Mouse (Mus musculus) embryonic facial prominence, embryonic 10.5 days (tissue): ENCODE results near the gene Vps11. TPM values are rescaled to one million over a fixed set of nuclear protein-coding genes. Genes with fewer than 3 reads are reported as not detected.
"Not testable (repeated sequence)": the region's sequence is repeated elsewhere in the genome, so short reads cannot be mapped to it uniquely, and the experiment has no call there.

Experiments
- DNase-seq: peaks from one replicate; pipeline ENCODE4 v3.0.0-alpha.2; 2017; ENCODE audit warnings: low spot score
- H3K27ac ChIP-seq: fragments of 300-500 bp; sonication (generic); replicated peaks from 2 replicates; pipeline ENCODE4 v1.5.1; 2016; ENCODE audit warnings: mild to moderate bottlenecking
- H3K27me3 ChIP-seq: fragments of 300-500 bp; sonication (generic); replicated peaks from 2 replicates; pipeline ENCODE4 v1.6.1; 2016; ENCODE audit warnings: low read depth, mild to moderate bottlenecking; ENCODE audit not compliant: poor library complexity, severe bottlenecking
- H3K36me3 ChIP-seq: fragments of 300-500 bp; sonication (generic); replicated peaks from 2 replicates; pipeline ENCODE4 v1.6.1; 2016; ENCODE audit warnings: mild to moderate bottlenecking, moderate library complexity
- H3K4me1 ChIP-seq: fragments of 300-500 bp; sonication (generic); 2 replicates; pipeline ENCODE4 v1.6.1; 2016
- H3K4me3 ChIP-seq: fragments of 300-500 bp; sonication (generic); 2 replicates; pipeline ENCODE4 v1.5.1; 2016; ENCODE audit warnings: mild to moderate bottlenecking, moderate library complexity
- H3K9me3 ChIP-seq: fragments of 300-500 bp; sonication (generic); 2 replicates; pipeline ENCODE4 v1.6.1; 2016; ENCODE audit warnings: mild to moderate bottlenecking
- WGBS: fragments of 180-500 bp; shearing (Covaris S2); methylation state at CpG from one replicate; pipeline ENCODE4 v1.1.7; 2016; 5-methylcytosine and 5-hydroxymethylcytosine counted together
- polyA plus RNA-seq: library from polyadenylated mRNA; unstranded; fragments of >200 nt; fragmentation: Nextera tagmentation; extraction: Ambion mirVana; gene quantifications from 2 replicates; pipeline ENCODE4 v1.2.1, GENCODE M21; 2016

Vps11 gene
- polyA plus RNA-seq, 1 experiment from 2014 or later = 30.9 TPM

GRCm38 (mm10) chr9:44361931-44362330, 461 bp upstream of the Vps11 start:
- not testable (repeated sequence) for DNase-seq
- H3K27ac ChIP-seq = peak overlapping the region; percentile 84
- WGBS = 46% methylated on average over 4 of the region's 4 CpGs

GRCm38 (mm10) chr9:44357207-44357606, 4.3 kb downstream of the Vps11 start:
- Histone ChIP-seq H3K4me1 (peaks cover 11% of the 10 kb centered on the region), H3K27ac (no peak overlapping the region), H3K27me3 (no peaks in the 10 kb centered on the region), H3K9me3 (no peaks in the 10 kb centered on the region), H3K36me3 (peaks cover 76% of the 10 kb centered on the region), H3K4me3 (no peak overlapping the region)
- DNase-seq = no peak
- 80% methylated on average over 4 of the region's 4 CpGs for WGBS

More at GRCm38 (mm10) chr9:44361931-44362330, 461 bp upstream of the Vps11 start:
- Histone ChIP-seq H3K4me1 (peaks cover 11% of the 10 kb centered on the region), H3K36me3 (peaks cover 28% of the 10 kb centered on the region), H3K4me3 (peak overlapping the region; percentile 77)
- H3K9me3 ChIP-seq, H3K27me3 ChIP-seq: not testable (repeated sequence)

GRCm38 (mm10) chr9:44353142-44353541, 8.3 kb downstream of the Vps11 start:
- WGBS = 96% methylated on average over 6 of the region's 6 CpGs
- H3K36me3 ChIP-seq = peaks cover 100% of the 10 kb centered on the region
- no peak for DNase-seq

GRCm38 (mm10) chr9:44352337-44352736, 9.1 kb downstream of the Vps11 start:
- no peak for DNase-seq
- peaks cover 100% of the 10 kb centered on the region for H3K36me3 ChIP-seq
- H3K4me3 ChIP-seq = no peak overlapping the region
- no peak overlapping the region for H3K27ac ChIP-seq
- H3K27me3 ChIP-seq = no peaks in the 10 kb centered on the region
- no peaks in the 10 kb centered on the region for H3K4me1 ChIP-seq
- no peaks in the 10 kb centered on the region for H3K9me3 ChIP-seq
- 93% methylated on average over 10 of the region's 10 CpGs for WGBS

More at GRCm38 (mm10) chr9:44353142-44353541, 8.3 kb downstream of the Vps11 start:
- H3K27me3 ChIP-seq = no peaks in the 10 kb centered on the region
- no peaks in the 10 kb centered on the region for H3K4me1 ChIP-seq
- H3K27ac ChIP-seq = no peak overlapping the region
- H3K9me3 ChIP-seq = no peaks in the 10 kb centered on the region
- no peak overlapping the region for H3K4me3 ChIP-seq

GRCm38 (mm10) chr9:44351396-44351795, 10.1 kb downstream of the Vps11 start:
- 96% methylated on average over 4 of the region's 4 CpGs for WGBS
- peaks cover 100% of the 10 kb centered on the region for H3K36me3 ChIP-seq
- H3K4me1 ChIP-seq = no peaks in the 10 kb centered on the region
- DNase-seq = no peak
- H3K27ac ChIP-seq = no peak overlapping the region
- no peaks in the 10 kb centered on the region for H3K9me3 ChIP-seq
- H3K27me3 ChIP-seq = no peaks in the 10 kb centered on the region
- H3K4me3 ChIP-seq = no peak overlapping the region

GRCm38 (mm10) chr9:44348546-44348945, 12.9 kb downstream of the Vps11 start:
- no peaks in the 10 kb centered on the region for H3K27me3 ChIP-seq
- 96% methylated on average over 4 of the region's 4 CpGs for WGBS
- peaks cover 82% of the 10 kb centered on the region for H3K36me3 ChIP-seq
- DNase-seq = no peak
- H3K4me3 ChIP-seq = no peak overlapping the region
- H3K27ac ChIP-seq = no peak overlapping the region
- H3K9me3 ChIP-seq = no peaks in the 10 kb centered on the region
- peaks cover 6% of the 10 kb centered on the region; the same call in 1 of the 2 replicates for H3K4me1 ChIP-seq

GRCm38 (mm10) chr9:44347621-44348020, 13.8 kb downstream of the Vps11 start:
- peaks cover 73% of the 10 kb centered on the region for H3K36me3 ChIP-seq
- DNase-seq = no peak
- no peak overlapping the region for H3K4me3 ChIP-seq
- H3K27ac ChIP-seq = no peak overlapping the region
- 91% methylated on average over 4 of the region's 4 CpGs for WGBS
- no peaks in the 10 kb centered on the region for H3K9me3 ChIP-seq
- peaks cover 15% of the 10 kb centered on the region for H3K4me1 ChIP-seq
- H3K27me3 ChIP-seq = no peaks in the 10 kb centered on the region

GRCm38 (mm10) chr9:44347166-44347565, 14.3 kb downstream of the Vps11 start:
- Histone ChIP-seq H3K4me1 (peaks cover 20% of the 10 kb centered on the region), H3K27me3 (no peaks in the 10 kb centered on the region), H3K27ac (no peak overlapping the region), H3K4me3 (no peak overlapping the region), H3K9me3 (no peaks in the 10 kb centered on the region), H3K36me3 (peaks cover 69% of the 10 kb centered on the region)
- DNase-seq = no peak
- 90% methylated on average over 9 of the region's 9 CpGs for WGBS

- no peak overlapping the region for H3K27ac ChIP-seq
- no peaks in the 10 kb centered on the region for H3K27me3 ChIP-seq
- H3K36me3 ChIP-seq = peaks cover 69% of the 10 kb centered on the region
- no peak for DNase-seq
- WGBS = 87% methylated on average over 6 of the region's 6 CpGs
- H3K9me3 ChIP-seq = no peaks in the 10 kb centered on the region
- peaks cover 23% of the 10 kb centered on the region for H3K4me1 ChIP-seq
- no peak overlapping the region for H3K4me3 ChIP-seq
These were observed 15.7 kb downstream of the Vps11 start for GRCm38 (mm10) chr9:44345570-44346433.

- peaks cover 67% of the 10 kb centered on the region for H3K36me3 ChIP-seq
- peaks cover 23% of the 10 kb centered on the region for H3K4me1 ChIP-seq
- H3K27me3 ChIP-seq = no peaks in the 10 kb centered on the region
- under 1% methylated on average over 39 of the region's 39 CpGs for WGBS
- DNase-seq = peak; percentile 94
- H3K4me3 ChIP-seq = peak within 1 kb of the TSS; percentile 91
- H3K27ac ChIP-seq = peak within 1 kb of the TSS; percentile 99
- no peaks in the 10 kb centered on the region for H3K9me3 ChIP-seq
These were observed 17.6 kb downstream of the Vps11 start, which contains the start of gene Hmbs for GRCm38 (mm10) chr9:44343781-44344421. TSS of gene Hmbs (minus strand) at chr9:44344228.

- H3K27ac ChIP-seq = peak overlapping the region; percentile 99
- no peak for DNase-seq
- no peaks in the 10 kb centered on the region for H3K9me3 ChIP-seq
- 11% methylated on average over 6 of the region's 6 CpGs for WGBS
- peaks cover 67% of the 10 kb centered on the region for H3K36me3 ChIP-seq
- peak overlapping the region; percentile 91 for H3K4me3 ChIP-seq
- no peaks in the 10 kb centered on the region for H3K27me3 ChIP-seq
- peaks cover 23% of the 10 kb centered on the region for H3K4me1 ChIP-seq
These were observed 18.2 kb downstream of the Vps11 start for GRCm38 (mm10) chr9:44343290-44343689.

GRCm38 (mm10) chr9:44342605-44343004, 18.9 kb downstream of the Vps11 start:
- H3K27me3 ChIP-seq = no peaks in the 10 kb centered on the region
- WGBS = 89% methylated on average over 1 of the region's 1 CpGs
- peaks cover 27% of the 10 kb centered on the region for H3K4me1 ChIP-seq
- no peaks in the 10 kb centered on the region for H3K9me3 ChIP-seq
- H3K27ac ChIP-seq = peak overlapping the region; percentile 99
- H3K36me3 ChIP-seq = peaks cover 67% of the 10 kb centered on the region
- DNase-seq = no peak
- H3K4me3 ChIP-seq = peak overlapping the region; percentile 91
